Mouse (Mus musculus) thymus, postnatal 10 days (tissue): ENCODE measurements around the gene Hspa5.
A peak's percentile ranks its signal among the peaks of the same experiment; 100 is the strongest.
"Not testable (repeated sequence)": the region's sequence is repeated elsewhere in the genome, so short reads cannot be mapped to it uniquely, and the experiment has no call there.

Source experiments
- DNase-seq, 2 experiments: peaks; one replicate each; pipeline ENCODE4 v3.0.0; 2021; ENCODE audit warnings: low spot score in 2 of 2

Gene Hspa5

GRCm38 (mm10) chr2:34770951-34771350 lies 819 bp upstream of the Hspa5 start:
- no peak for DNase-seq

DNA sequence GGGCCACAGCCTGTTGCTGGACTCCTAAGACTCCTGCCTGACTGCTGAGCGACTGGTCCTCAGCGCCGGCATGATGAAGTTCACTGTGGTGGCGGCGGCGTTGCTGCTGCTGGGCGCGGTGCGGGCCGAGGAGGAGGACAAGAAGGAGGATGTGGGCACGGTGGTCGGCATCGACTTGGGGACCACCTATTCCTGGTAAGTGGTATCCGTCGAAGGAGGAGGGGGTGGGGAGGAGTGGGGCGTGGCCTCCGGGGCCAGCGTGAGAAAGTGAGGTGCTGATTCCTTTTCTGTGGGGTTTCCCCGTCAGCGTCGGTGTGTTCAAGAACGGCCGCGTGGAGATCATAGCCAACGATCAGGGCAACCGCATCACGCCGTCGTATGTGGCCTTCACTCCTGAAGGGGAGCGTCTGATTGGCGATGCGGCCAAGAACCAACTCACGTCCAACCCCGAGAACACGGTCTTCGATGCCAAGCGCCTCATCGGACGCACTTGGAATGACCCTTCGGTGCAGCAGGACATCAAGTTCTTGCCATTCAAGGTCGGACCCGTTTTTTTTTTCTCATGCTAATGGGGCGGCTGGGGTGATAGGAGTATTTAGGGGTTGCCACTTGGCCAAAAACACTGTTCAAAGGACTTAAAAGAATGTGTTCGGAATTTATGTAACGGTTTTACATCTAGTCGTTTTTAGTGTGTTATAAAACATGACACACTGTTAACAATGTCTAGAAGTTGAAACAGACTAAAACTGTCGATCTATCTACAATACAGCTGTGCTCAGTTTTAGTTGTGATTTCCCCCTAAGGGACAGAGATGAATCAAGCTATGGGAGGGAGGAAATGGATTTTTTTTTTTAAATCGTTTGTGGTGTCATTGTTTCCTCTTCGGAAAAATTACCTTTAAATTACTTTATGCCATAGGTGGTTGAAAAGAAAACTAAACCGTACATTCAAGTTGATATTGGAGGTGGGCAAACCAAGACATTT lies 774 bp downstream of the Hspa5 start:
- DNase-seq, result peak in 1 of 2 experiments; percentile 59

- DNase-seq, result no peak
These were observed 1.9 kb downstream of the Hspa5 start for GRCm38 (mm10) chr2:34773673-34774072.

DNA sequence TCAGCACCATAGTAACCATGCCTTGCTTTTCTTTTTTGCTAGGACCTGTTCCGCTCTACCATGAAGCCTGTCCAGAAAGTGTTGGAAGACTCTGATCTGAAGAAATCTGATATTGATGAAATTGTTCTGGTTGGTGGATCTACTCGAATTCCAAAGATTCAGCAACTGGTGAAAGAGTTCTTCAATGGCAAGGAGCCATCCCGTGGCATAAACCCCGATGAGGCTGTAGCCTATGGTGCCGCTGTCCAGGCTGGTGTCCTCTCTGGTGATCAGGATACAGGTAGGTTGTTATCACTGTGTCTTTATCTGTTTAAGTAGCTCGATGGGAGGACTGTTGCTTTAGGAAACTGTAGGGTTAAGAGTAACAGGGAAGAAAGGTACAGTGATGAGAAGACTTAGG lies 2.7 kb downstream of the Hspa5 start:
- no peak for DNase-seq

- DNase-seq, result no peak
These were observed 5.6 kb downstream of the Hspa5 start for GRCm38 (mm10) chr2:34777237-34777868.

- DNase-seq, result no peak
These were observed 11.6 kb downstream of the Hspa5 start for GRCm38 (mm10) chr2:34783064-34784020.

GRCm38 (mm10) chr2:34784085-34784484 lies 12.3 kb downstream of the Hspa5 start:
- peak in 1 of 2 experiments; percentile 58 for DNase-seq

- peak; percentile 61 to 62 for DNase-seq
These were observed 18.5 kb downstream of the Hspa5 start for GRCm38 (mm10) chr2:34790282-34790681.

- DNase-seq, result not testable (repeated sequence)
These were observed 20.8 kb downstream of the Hspa5 start for GRCm38 (mm10) chr2:34792543-34792942.

DNA sequence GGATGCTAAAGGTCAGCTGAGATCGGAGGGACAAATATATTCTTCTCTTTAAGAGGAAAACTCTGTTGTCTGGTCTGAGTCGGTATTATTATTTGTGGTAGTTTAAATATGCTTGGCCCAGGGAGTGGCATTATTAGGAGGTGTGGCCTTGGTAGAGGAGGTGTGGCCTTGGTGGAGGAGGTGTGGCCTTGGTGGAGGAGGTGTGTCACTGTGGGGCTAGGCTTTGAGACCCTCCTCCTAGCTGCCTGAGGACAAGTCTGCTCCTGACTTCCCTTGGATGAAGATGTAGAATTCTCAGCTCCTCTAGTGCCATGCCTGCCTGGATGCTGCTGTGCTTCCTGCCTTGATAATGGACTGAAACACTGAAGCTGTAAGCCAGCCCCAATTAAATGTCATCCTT lies 22.7 kb downstream of the Hspa5 start:
- no peak for DNase-seq

DNA sequence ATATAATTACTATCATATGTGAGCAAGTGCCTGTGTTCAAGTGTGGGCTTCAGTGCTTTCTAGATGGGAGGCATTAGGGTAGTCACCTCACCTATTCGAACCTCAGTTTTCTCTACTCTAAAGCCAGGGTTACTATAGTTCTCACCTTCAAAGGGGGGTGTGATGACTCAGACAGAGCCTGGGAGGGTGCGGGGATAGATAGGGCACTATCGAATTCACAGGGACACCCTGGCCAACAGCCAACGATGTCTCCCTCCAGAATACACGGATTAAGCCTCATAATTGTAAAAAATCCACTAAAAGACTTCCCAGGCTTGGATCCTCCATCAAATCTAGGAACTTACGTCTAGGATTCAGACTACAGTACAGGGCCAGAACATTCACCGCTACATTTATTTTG lies 23.7 kb downstream of the Hspa5 start:
- no peak for DNase-seq

GRCm38 (mm10) chr2:34799357-34800256 lies 27.8 kb downstream of the Hspa5 start, which contains the start of gene Rabepk:
Gene Rabepk (minus strand): TSS chr2:34799912.
- DNase-seq, result peak; percentile 78 to 84

DNA sequence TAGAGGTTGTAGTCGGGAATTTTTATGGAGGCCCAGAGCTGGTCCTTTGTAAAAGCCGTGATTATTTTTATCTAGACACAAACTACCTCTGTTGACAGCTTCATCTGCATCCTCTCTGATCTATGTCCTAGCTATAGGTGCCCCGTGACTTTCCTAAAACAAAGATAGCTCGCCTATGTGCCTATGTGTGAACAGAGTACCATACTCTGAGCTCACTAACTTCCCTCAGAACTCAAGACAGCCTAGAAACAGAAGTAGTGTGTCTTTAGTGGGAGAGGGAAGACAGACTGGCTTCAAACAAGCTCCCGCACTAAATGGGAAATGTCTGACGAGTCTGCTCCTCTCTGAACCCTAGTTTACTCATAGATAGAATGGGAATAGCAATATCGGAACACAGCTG lies 28.6 kb downstream of the Hspa5 start:
- no peak for DNase-seq

DNA sequence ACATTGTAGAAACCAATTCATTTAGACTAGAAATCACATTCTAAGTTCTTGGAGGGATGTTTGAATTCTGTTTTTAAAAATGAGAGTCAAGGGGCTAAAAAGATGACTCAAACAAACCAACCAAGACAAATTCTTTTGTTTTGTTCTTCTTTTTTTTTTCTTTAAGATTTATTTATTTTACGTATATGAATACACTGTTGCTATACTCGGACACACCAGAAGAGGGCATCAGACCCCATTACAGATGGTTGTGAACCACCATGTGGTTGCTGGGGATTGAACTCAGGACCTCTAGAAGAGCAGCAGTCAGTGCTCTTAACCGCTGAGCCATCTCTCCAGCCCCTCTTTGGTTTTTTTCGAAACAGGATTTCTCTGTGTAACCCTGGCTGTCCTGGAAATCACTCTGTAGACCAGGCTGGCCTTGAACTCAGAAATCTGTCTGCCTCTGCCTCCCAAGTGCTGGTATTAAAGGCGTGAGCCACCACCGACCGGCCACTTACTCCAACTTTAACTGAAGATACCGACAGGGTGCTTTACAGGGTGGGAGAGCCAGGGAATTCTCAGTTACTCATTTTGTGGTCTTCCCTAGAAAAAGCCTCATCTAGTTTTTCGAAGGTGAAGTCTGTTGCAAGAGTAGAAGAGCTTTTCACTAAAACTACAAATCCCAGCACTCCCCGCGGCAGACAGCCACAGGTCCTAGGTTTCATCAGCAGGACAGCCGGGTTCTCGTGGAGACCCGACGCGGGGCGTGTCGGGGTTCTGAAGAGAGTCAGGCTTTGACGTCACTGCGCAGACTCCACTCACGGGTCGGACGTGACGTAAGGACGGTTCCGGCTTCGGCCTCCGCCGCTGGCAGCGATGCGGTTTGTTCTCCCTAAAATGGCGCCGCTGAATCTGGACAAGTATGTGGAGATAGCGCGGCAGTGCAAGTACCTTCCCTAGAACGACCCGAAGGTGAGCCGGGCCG lies 30.0 kb downstream of the Hspa5 start:
- peak; percentile 94 to 97 for DNase-seq

- not testable (repeated sequence) for DNase-seq
These were observed 30.9 kb downstream of the Hspa5 start for GRCm38 (mm10) chr2:34802565-34803245.

DNA sequence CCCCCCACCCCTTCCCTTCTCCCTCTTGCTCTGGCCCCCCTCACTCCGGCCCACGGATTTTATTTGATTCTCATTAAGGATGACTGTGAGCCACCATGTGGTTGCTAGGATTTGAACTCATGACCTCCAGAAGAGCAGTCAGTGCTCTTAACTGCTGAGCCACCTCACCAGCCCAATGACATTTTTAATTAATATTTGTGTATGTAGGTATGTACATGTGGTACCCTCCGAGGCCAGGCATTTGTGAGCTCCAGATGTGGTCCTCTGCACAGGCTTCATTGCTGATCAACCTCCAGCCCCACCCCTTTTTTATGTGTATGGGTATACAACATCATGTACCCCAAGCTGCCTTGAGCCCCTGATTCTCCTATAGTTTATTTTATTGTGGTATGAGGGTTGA lies 32.0 kb downstream of the Hspa5 start:
- no peak for DNase-seq

- DNase-seq, result no peak
These were observed 32.4 kb downstream of the Hspa5 start for GRCm38 (mm10) chr2:34804172-34804571.

DNA sequence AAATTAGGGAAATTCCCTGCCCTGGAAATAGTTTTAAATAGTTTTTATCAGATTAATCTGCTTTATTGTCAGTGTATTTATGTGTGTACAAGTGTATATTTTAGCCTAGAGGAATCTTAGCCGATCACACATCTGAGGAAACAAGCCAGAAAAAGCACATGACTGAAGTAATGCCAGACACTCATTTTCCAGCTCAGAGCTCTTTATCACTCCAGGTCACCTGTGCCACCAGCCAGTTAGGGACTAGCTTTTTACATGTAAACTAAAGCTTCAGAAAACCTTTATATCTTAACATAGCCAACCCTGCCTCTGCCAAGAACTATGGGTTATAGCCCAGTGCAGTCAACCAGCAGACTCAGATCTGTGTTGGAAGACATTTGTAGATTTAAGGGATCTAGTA lies 33.0 kb downstream of the Hspa5 start:
- DNase-seq, result no peak
